Mouse (Mus musculus) MEL (cell line): ENCODE measurements around the gene Grik4. TPM values are rescaled to one million over a fixed set of nuclear protein-coding genes. Genes with fewer than 3 reads are reported as not detected.

Source experiments
- DNase-seq: peaks from one replicate; pipeline ENCODE4 v3.0.0; 2011; ENCODE audit warnings: low read depth, low spot score
- H3K27ac ChIP-seq: 2 replicates; pipeline ENCODE4 v1.5.1; 2012; ENCODE audit warnings: low read depth, mild to moderate bottlenecking, control low read depth, low read length, moderate library complexity; ENCODE audit not compliant: control insufficient read depth
- H3K27me3 ChIP-seq, 2 experiments: fragments of 150-350 bp in 1 of 2; sonication (generic) in 1 of 2; 2 replicates each; pipeline ENCODE4 v1.6.1; 2012; ENCODE audit warnings: low read length in 2 of 2, mild to moderate bottlenecking in 2 of 2, improper control_type of control experiment in 1 of 2, moderate library complexity in 1 of 2; ENCODE audit not compliant: insufficient read depth in 2 of 2, control insufficient read depth in 1 of 2
- H3K36me3 ChIP-seq, 2 experiments: 2 replicates each; pipeline ENCODE4 v1.6.1; 2012 to 2014; ENCODE audit warnings: low read length in 2 of 2, improper control_type of control experiment in 1 of 2, inconsistent platforms in 1 of 2, mild to moderate bottlenecking in 1 of 2; ENCODE audit not compliant: insufficient read depth in 2 of 2, control insufficient read depth in 1 of 2
- H3K4me1 ChIP-seq, 2 experiments: fragments of 150-350 bp in 1 of 2; sonication (generic) in 1 of 2; 2 replicates each; pipeline ENCODE4 v1.6.1; 2012; ENCODE audit warnings: low read length in 2 of 2, improper control_type of control experiment in 1 of 2, mild to moderate bottlenecking in 1 of 2; ENCODE audit not compliant: insufficient read depth in 2 of 2, control insufficient read depth in 1 of 2
- H3K4me3 ChIP-seq, 2 experiments: fragments of 150-350 bp in 1 of 2; sonication (generic) in 1 of 2; 2 replicates each; pipeline ENCODE4 v1.5.1; 2012; ENCODE audit warnings: low read depth in 2 of 2, low read length in 2 of 2, mild to moderate bottlenecking in 2 of 2, moderate library complexity in 2 of 2, control low read depth in 1 of 2, improper control_type of control experiment in 1 of 2; ENCODE audit not compliant: control insufficient read depth in 1 of 2, insufficient read depth in 1 of 2
- H3K79me2 ChIP-seq: 2 replicates; pipeline ENCODE4 v1.6.1; 2012; ENCODE audit warnings: mild to moderate bottlenecking, low read length, moderate library complexity; ENCODE audit not compliant: control insufficient read depth, poor library complexity, insufficient read depth
- H3K9ac ChIP-seq: 2 replicates; pipeline ENCODE4 v1.6.1; 2012; ENCODE audit warnings: low read depth, mild to moderate bottlenecking, control low read depth, low read length, moderate library complexity; ENCODE audit not compliant: control insufficient read depth, poor library complexity, severe bottlenecking
- H3K9me3 ChIP-seq: fragments of 150-350 bp; sonication (generic); replicated peaks from 2 replicates; pipeline ENCODE4 v1.6.1; 2012; ENCODE audit warnings: mild to moderate bottlenecking, low read length, improper control_type of control experiment, moderate library complexity; ENCODE audit not compliant: insufficient read depth
- BHLHE40 ChIP-seq: IDR thresholded peaks from 2 replicates; pipeline ENCODE4 v1.6.1; 2012; ENCODE audit warnings: low read depth, mild to moderate bottlenecking, inconsistent platforms, low read length, improper control_type of control experiment, borderline replicate concordance
- CTCF ChIP-seq, 3 experiments: IDR thresholded peaks in 2 of 3; conservative IDR thresholded peaks in 1 of 3; 2 replicates each; pipeline ENCODE4 v1.5.1; 2011 to 2012; ENCODE audit warnings: low read length in 3 of 3, low read depth in 2 of 3, mild to moderate bottlenecking in 2 of 3, improper control_type of control experiment in 1 of 3, inconsistent platforms in 1 of 3, mixed read lengths in 1 of 3, moderate library complexity in 1 of 3; ENCODE audit not compliant: control insufficient read depth in 1 of 3, insufficient read depth in 1 of 3, poor library complexity in 1 of 3, severe bottlenecking in 1 of 3
- ELF1 ChIP-seq: IDR thresholded peaks from 2 replicates; pipeline ENCODE4 v1.6.1; 2014; ENCODE audit warnings: low read depth, mild to moderate bottlenecking, inconsistent platforms, low read length, improper control_type of control experiment, moderate library complexity
- GATA1 ChIP-seq: IDR thresholded peaks from 2 replicates; pipeline ENCODE4 v1.6.1; 2011; ENCODE audit warnings: low read depth, low read length, improper control_type of control experiment
- HCFC1 ChIP-seq: IDR thresholded peaks from 2 replicates; pipeline ENCODE4 v1.6.1; 2012; ENCODE audit warnings: low read depth, mild to moderate bottlenecking, inconsistent platforms, low read length, improper control_type of control experiment, moderate library complexity
- JUND ChIP-seq: IDR thresholded peaks from 2 replicates; pipeline ENCODE4 v1.6.1; 2011; ENCODE audit warnings: low read depth, mild to moderate bottlenecking, improper control_type of control experiment, low read length
- MAFK ChIP-seq: IDR thresholded peaks from 2 replicates; pipeline ENCODE4 v1.6.1; 2011; ENCODE audit warnings: low read depth, mild to moderate bottlenecking, low read length, improper control_type of control experiment, borderline replicate concordance
- MEF2A ChIP-seq: IDR thresholded peaks from 2 replicates; pipeline ENCODE4 v1.6.1; 2014; ENCODE audit warnings: low read depth, mild to moderate bottlenecking, inconsistent platforms, low read length, improper control_type of control experiment; ENCODE audit not compliant: poor library complexity, insufficient replicate concordance, severe bottlenecking; ENCODE audit errors: extremely low read depth
- MYB ChIP-seq: IDR thresholded peaks from 2 replicates; pipeline ENCODE4 v1.6.1; 2011; ENCODE audit warnings: mild to moderate bottlenecking, low read depth, low read length, improper control_type of control experiment
- MYC ChIP-seq: IDR thresholded peaks from 2 replicates; pipeline ENCODE4 v1.6.1; 2011; ENCODE audit warnings: low read depth, mild to moderate bottlenecking, low read length, improper control_type of control experiment, moderate library complexity
- NELFE ChIP-seq: IDR thresholded peaks from 2 replicates; pipeline ENCODE4 v1.6.1; 2011; ENCODE audit warnings: low read depth, low read length, improper control_type of control experiment
- TAL1 ChIP-seq: IDR thresholded peaks from 2 replicates; pipeline ENCODE4 v1.6.1; 2012; ENCODE audit warnings: mild to moderate bottlenecking, inconsistent platforms, low read length, moderate library complexity, mixed read lengths
- UBTF ChIP-seq: IDR thresholded peaks from 2 replicates; pipeline ENCODE4 v1.6.1; 2012; ENCODE audit warnings: low read depth, mild to moderate bottlenecking, inconsistent platforms, low read length, improper control_type of control experiment, moderate library complexity, borderline replicate concordance; ENCODE audit not compliant: insufficient read depth
- USF2 ChIP-seq, 2 experiments: IDR thresholded peaks; 2 replicates each; pipeline ENCODE4 v1.6.1; 2011 to 2012; ENCODE audit warnings: improper control_type of control experiment in 2 of 2, low read length in 2 of 2, borderline replicate concordance in 1 of 2, inconsistent platforms in 1 of 2, low read depth in 1 of 2, mild to moderate bottlenecking in 1 of 2; ENCODE audit not compliant: insufficient read depth in 1 of 2
- ZC3H11A ChIP-seq: IDR thresholded peaks from 2 replicates; pipeline ENCODE4 v1.6.1; 2012; ENCODE audit warnings: low read depth, mild to moderate bottlenecking, inconsistent platforms, low read length, improper control_type of control experiment
- ZMIZ1 ChIP-seq: IDR thresholded peaks from 2 replicates; pipeline ENCODE4 v1.6.1; 2012; ENCODE audit warnings: low read depth, mild to moderate bottlenecking, inconsistent platforms, low read length, improper control_type of control experiment, moderate library complexity
- polyA plus RNA-seq, 2 experiments: library from polyadenylated mRNA; stranded (reverse) in 1 of 2; unstranded in 1 of 2; fragments of >175 nt in 1 of 2; fragments of >200 nt in 1 of 2; gene quantifications; 2 replicates each; pipeline versions ENCODE4 v1.2.1 to v1.2.4; 2012; ENCODE audit warnings: low replicate concordance in 2 of 2, low read depth in 1 of 2; ENCODE audit not compliant: insufficient read length in 2 of 2, insufficient read depth in 1 of 2, missing spikeins in 1 of 2
- total RNA-seq: library from RNA; depleted of rRNA; stranded (reverse); fragments of 300-350 nt; gene quantifications from 2 replicates; pipeline ENCODE4 v1.2.3, GENCODE M21; 2012

Grik4 gene
- total and polyA plus RNA-seq, 3 experiments = 0.17 TPM; not detected in 2

- TF ChIP-seq ZMIZ1 = no peak
Measured at GRCm38 (mm10) chr9:42486913-42487312, 457.4 kb downstream of the Grik4 start (continued).

DNA sequence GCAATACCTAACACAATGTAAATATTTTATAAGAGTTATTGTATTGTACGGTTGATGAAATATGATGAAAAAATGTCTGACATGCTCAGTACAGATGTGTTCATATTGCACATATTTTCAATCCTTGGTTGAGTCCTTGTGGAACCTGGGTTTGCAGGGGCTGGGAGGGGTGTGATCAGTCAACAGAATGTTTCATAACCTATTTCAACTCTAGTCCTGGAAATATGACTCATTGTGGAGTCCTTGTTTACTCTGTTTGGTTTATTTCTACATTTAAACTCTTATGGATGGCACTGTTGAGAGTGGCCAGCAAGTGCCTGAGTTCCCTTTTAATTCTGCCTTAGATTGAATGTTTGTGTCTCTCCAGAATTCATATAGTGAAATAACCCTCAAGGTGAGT lies 459.6 kb downstream of the Grik4 start:
- Histone ChIP-seq H3K9me3 (no peaks in the 10 kb centered on the region), H3K79me2 (no peaks in the 10 kb centered on the region), H3K9ac (no peak overlapping the region), H3K36me3 (peaks cover 0 to 7% of the 10 kb centered on the region in 2 experiments; a peak in 2 of 4 replicates)
- DNase-seq = no peak
- TF ChIP-seq MYB (no peak), MAFK (no peak), USF2 (IDR thresholded peaks at IDR 0.05; ENCODE audit: borderline replicate concordance in 1 of 2, insufficient read depth in 1 of 2, low read depth in 1 of 2, low read length in 2 of 2) (no peak), HCFC1 (no peak)
- TF ChIP-seq, all 39 proteins: peak for 0
- Histone ChIP-seq H3K27me3 (no peaks in the 10 kb centered on the region), H3K27ac (no peak overlapping the region), H3K4me1 (peaks cover 8 to 11% of the 10 kb centered on the region in 2 experiments), H3K4me3 (no peak overlapping the region)

DNA sequence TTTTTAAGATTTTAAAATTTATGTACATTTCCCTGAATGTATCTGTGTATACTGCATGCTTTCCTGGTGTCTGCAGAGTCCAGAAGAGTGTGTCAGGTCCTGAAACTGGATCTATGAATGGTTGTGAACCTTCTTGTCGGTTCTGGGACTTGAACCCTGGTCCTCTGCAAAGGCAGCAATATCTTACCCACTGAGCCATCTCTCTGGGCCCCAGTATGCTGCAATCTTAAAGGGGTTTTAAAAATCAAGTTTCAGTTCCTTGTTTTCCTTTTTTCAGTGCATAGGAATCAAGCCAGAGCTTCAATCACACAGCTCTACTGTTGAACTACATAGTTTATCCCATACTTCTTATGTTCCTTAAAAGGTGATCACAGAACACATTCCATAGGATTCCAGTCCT lies 461.3 kb downstream of the Grik4 start:
- peaks cover 0 to 7% of the 10 kb centered on the region in 2 experiments; a peak in 2 of 4 replicates for H3K36me3 ChIP-seq
- H3K9ac ChIP-seq = no peak overlapping the region
- no peak overlapping the region for H3K27ac ChIP-seq
- peaks cover 8 to 11% of the 10 kb centered on the region in 2 experiments for H3K4me1 ChIP-seq
- DNase-seq = no peak
- no peaks in the 10 kb centered on the region for H3K9me3 ChIP-seq
- H3K4me3 ChIP-seq = no peak overlapping the region
- H3K79me2 ChIP-seq = no peaks in the 10 kb centered on the region
- no peaks in the 10 kb centered on the region for H3K27me3 ChIP-seq
- TF ChIP-seq GATA1 = no peak
- TF ChIP-seq CTCF (IDR thresholded peaks at IDR 0.05 in 2 of 3, conservative IDR thresholded peaks at IDR 0.05 in 1 of 3; ENCODE audit: control insufficient read depth in 1 of 3, insufficient read depth in 1 of 3, low read depth in 2 of 3, low read length in 3 of 3, poor library complexity in 1 of 3, severe bottlenecking in 1 of 3) = no peak
- TF ChIP-seq TAL1 = no peak
- TF ChIP-seq UBTF = no peak
- TF ChIP-seq BHLHE40 = no peak
- TF ChIP-seq NELFE = no peak
- no peak for TF ChIP-seq MYC
- TF ChIP-seq JUND = no peak
- no peak for TF ChIP-seq MEF2A
- TF ChIP-seq ZMIZ1 = no peak
- no peak for TF ChIP-seq ZC3H11A
- no peak for TF ChIP-seq ELF1
